Mouse (Mus musculus): ENCODE results near the gene Gm49388. TPM values are rescaled to one million over a fixed set of nuclear protein-coding genes. Genes with fewer than 3 reads are reported as not detected.
A peak's percentile ranks its signal among the peaks of the same experiment; 100 is the strongest.

Gm49388 gene
- total and polyA plus RNA-seq, 2 experiments from 2014 or later: not detected

DNA sequence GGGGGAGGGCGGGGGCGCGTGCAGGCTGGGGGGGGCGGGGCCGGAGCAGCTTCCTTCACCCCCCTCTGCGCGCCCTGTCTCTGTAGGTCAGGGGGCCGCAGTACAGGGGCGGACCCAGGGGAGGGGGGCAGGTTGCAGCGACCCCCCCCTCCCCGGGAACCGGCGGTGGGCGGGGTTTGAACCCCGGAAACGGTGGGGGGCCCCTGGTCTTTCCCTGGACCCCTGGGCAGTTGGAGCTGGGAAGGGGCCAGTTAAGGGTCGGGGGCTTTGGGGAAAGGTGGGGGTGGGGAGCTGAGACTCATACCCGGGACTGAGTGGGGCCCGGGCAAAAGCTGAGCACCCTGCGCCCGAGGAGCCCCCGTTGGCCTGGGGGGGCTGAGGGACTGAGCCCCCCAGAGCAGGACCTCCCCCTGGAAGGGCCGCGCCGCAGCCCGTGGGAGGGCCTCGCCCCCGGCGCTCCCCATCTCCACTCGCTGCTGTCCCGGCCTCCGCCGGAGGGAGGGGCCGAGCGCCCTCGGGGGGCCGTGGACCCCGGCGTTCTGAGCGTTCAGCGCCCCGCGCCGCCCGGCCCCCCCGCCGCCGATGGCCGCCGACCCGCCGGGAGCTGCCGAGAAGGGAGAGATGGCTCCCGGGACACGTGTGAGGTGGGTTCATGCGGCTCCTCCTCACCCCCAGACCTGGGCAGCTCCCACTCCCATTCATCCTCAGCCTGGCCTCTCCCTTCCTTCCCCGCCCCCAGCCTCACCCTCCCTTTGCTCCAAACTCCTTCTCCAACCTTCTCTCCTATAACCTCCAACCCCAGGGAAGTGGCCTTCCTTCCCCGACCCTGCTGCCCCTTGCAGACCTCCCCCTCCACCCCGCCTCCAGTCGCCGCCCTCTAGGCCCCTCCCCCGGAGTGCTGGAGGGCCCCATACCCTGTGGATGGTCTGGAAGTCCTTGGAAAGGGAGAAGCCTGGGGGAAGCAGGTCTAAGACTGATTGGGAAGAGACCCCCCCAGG, 38.6 kb upstream of the Gm49388 start:
- Histone ChIP-seq H3K9ac (replicated peaks; ENCODE audit: low read depth, low read length) (peak overlapping the region; percentile 77), H3K36me3 (replicated peaks; ENCODE audit: control insufficient read depth, insufficient read depth, low read length) (peaks cover 36% of the 10 kb centered on the region), H3K9me3 (replicated peaks; ENCODE audit: control insufficient read depth, low read length) (no peaks in the 10 kb centered on the region), H3K27ac (ENCODE audit: low read depth) (peak overlapping the region; percentile 38), H3K27me3 (ENCODE audit: control insufficient read depth, insufficient read depth, low read length) (no peaks in the 10 kb centered on the region), H3K4me1 (ENCODE audit: control insufficient read depth, insufficient read depth) (0 out of 2 replicates have a peak, but pooled peaks cover 6% of the 10 kb centered on the region), H3K4me3 (ENCODE audit: low read depth, low read length) (peak overlapping the region; percentile 82), H3K4me2 (ENCODE audit: low read depth, low read length) (peak overlapping the region; percentile 100)
- DNase-seq (ENCODE audit: low spot score) (no peak), ATAC-seq (ENCODE audit: insufficient read depth, low read depth) (no peak)
- 2% methylated on average over 25 of the region's 62 CpGs for WGBS
- no peak for TF ChIP-seq EP300 (IDR thresholded peaks at IDR 0.05; ENCODE audit: low read depth)
- TF ChIP-seq CTCF (IDR thresholded peaks at IDR 0.05; ENCODE audit: low read depth): no peak

DNA sequence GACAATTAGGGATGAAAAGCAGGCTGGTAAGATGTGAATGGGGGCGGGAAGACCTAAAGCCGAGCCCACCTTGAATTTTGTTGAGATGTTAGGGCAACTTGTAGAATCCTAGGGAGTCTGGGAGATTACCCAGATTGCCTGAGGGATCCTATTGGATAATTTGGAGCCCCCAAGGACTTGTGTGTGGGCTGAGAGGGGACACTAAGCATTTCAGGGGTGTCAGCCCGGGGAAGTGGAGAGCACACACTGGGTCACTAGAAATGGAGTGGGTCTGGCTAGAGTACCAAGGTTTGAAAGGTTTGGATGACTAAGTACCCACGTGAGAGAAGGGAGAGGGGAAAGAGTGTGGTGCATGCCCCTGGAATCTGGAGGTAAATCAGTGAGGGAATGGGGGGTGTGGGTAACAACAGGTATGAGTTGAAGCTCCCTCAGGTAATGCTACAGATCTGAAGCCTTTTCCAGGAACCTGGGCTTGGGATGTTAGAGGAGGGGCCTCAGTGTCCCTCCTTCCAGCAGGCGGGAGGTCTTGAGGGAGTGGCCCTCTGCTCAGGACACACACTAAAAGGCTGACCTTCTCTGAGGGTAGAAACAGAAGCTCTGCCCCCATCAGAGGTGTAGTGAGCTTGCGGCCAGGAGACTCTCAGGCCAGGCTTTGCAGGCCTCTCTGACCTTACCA, 37.7 kb upstream of the Gm49388 start:
- TF ChIP-seq EP300 (IDR thresholded peaks at IDR 0.05; ENCODE audit: low read depth) (no peak), CTCF (IDR thresholded peaks at IDR 0.05; ENCODE audit: low read depth) (no peak)
- no peak for ATAC-seq (ENCODE audit: insufficient read depth, low read depth)
- H3K27ac ChIP-seq (ENCODE audit: low read depth): no peak overlapping the region
- 75% methylated on average over 6 of the region's 6 CpGs for WGBS
- H3K36me3 ChIP-seq (replicated peaks; ENCODE audit: control insufficient read depth, insufficient read depth, low read length): peaks cover 45% of the 10 kb centered on the region
- no peaks in the 10 kb centered on the region for H3K9me3 ChIP-seq (replicated peaks; ENCODE audit: control insufficient read depth, low read length)
- peak overlapping the region; percentile 77; the same call in 1 of the 2 replicates for H3K9ac ChIP-seq (replicated peaks; ENCODE audit: low read depth, low read length)
- no peak for DNase-seq (ENCODE audit: low spot score)
- H3K4me2 ChIP-seq (ENCODE audit: low read depth, low read length): peak overlapping the region; percentile 100
- H3K27me3 ChIP-seq (ENCODE audit: control insufficient read depth, insufficient read depth, low read length): no peaks in the 10 kb centered on the region
- 0 out of 2 replicates have a peak, but pooled peaks cover 6% of the 10 kb centered on the region for H3K4me1 ChIP-seq (ENCODE audit: control insufficient read depth, insufficient read depth)
- no peak overlapping the region for H3K4me3 ChIP-seq (ENCODE audit: low read depth, low read length)

- Histone ChIP-seq H3K9me3 (replicated peaks; ENCODE audit: control insufficient read depth, low read length) (no peaks in the 10 kb centered on the region), H3K4me2 (ENCODE audit: low read depth, low read length) (no peak overlapping the region), H3K4me3 (ENCODE audit: low read depth, low read length) (no peak overlapping the region), H3K27me3 (ENCODE audit: control insufficient read depth, insufficient read depth, low read length) (no peaks in the 10 kb centered on the region), H3K9ac (replicated peaks; ENCODE audit: low read depth, low read length) (no peak overlapping the region), H3K4me1 (ENCODE audit: control insufficient read depth, insufficient read depth) (0 out of 2 replicates have a peak, but pooled peaks cover 6% of the 10 kb centered on the region), H3K27ac (ENCODE audit: low read depth) (no peak overlapping the region), H3K36me3 (replicated peaks; ENCODE audit: control insufficient read depth, insufficient read depth, low read length) (peaks cover 50% of the 10 kb centered on the region)
- TF ChIP-seq CTCF (IDR thresholded peaks at IDR 0.05; ENCODE audit: low read depth): no peak
- TF ChIP-seq EP300 (IDR thresholded peaks at IDR 0.05; ENCODE audit: low read depth): no peak
- no peak for ATAC-seq (ENCODE audit: insufficient read depth, low read depth)
- DNase-seq (ENCODE audit: low spot score): no peak
- 93% methylated on average over 28 of the region's 28 CpGs for WGBS
These were observed 37.2 kb upstream of the Gm49388 start for GRCm38 (mm10) chr7:127748235-127748560.

- no peak for TF ChIP-seq CTCF (IDR thresholded peaks at IDR 0.05; ENCODE audit: low read depth)
- no peak for TF ChIP-seq EP300 (IDR thresholded peaks at IDR 0.05; ENCODE audit: low read depth)
These were observed 35.0 kb upstream of the Gm49388 start for GRCm38 (mm10) chr7:127750131-127751127.

GRCm38 (mm10) chr7:127751619-127752018, 33.8 kb upstream of the Gm49388 start:
- no peak for ATAC-seq (ENCODE audit: insufficient read depth, low read depth)
- no peaks in the 10 kb centered on the region for H3K27me3 ChIP-seq (ENCODE audit: control insufficient read depth, insufficient read depth, low read length)

More at GRCm38 (mm10) chr7:127750131-127751127, 35.0 kb upstream of the Gm49388 start:
- Histone ChIP-seq H3K27me3 (ENCODE audit: control insufficient read depth, insufficient read depth, low read length) (no peaks in the 10 kb centered on the region), H3K4me1 (ENCODE audit: control insufficient read depth, insufficient read depth) (0 out of 2 replicates have a peak, but pooled peaks cover 6% of the 10 kb centered on the region), H3K9me3 (replicated peaks; ENCODE audit: control insufficient read depth, low read length) (no peaks in the 10 kb centered on the region), H3K27ac (ENCODE audit: low read depth) (no peak overlapping the region), H3K4me3 (ENCODE audit: low read depth, low read length) (no peak overlapping the region), H3K9ac (replicated peaks; ENCODE audit: low read depth, low read length) (no peak overlapping the region), H3K4me2 (ENCODE audit: low read depth, low read length) (no peak overlapping the region), H3K36me3 (replicated peaks; ENCODE audit: control insufficient read depth, insufficient read depth, low read length) (peaks cover 69% of the 10 kb centered on the region)
- DNase-seq (ENCODE audit: low spot score) (no peak), ATAC-seq (ENCODE audit: insufficient read depth, low read depth) (no peak)
- WGBS: 87% methylated on average over 19 of the region's 19 CpGs

More at GRCm38 (mm10) chr7:127751619-127752018, 33.8 kb upstream of the Gm49388 start:
- no peak overlapping the region for H3K4me3 ChIP-seq (ENCODE audit: low read depth, low read length)
- peaks cover 76% of the 10 kb centered on the region for H3K36me3 ChIP-seq (replicated peaks; ENCODE audit: control insufficient read depth, insufficient read depth, low read length)
- no peak overlapping the region for H3K9ac ChIP-seq (replicated peaks; ENCODE audit: low read depth, low read length)
- H3K27ac ChIP-seq (ENCODE audit: low read depth): no peak overlapping the region
- TF ChIP-seq EP300 (IDR thresholded peaks at IDR 0.05; ENCODE audit: low read depth) (no peak), CTCF (IDR thresholded peaks at IDR 0.05; ENCODE audit: low read depth) (no peak)
- no peaks in the 10 kb centered on the region for H3K9me3 ChIP-seq (replicated peaks; ENCODE audit: control insufficient read depth, low read length)
- 0 out of 2 replicates have a peak, but pooled peaks cover 6% of the 10 kb centered on the region for H3K4me1 ChIP-seq (ENCODE audit: control insufficient read depth, insufficient read depth)
- WGBS: 95% methylated on average over 5 of the region's 5 CpGs
- no peak overlapping the region for H3K4me2 ChIP-seq (ENCODE audit: low read depth, low read length)
- no peak for DNase-seq (ENCODE audit: low spot score)
